Mouse (Mus musculus) right cerebral cortex, postnatal 25 days (tissue): ENCODE measurements at regions not wholly inside any gene's neighbourhood (a gene's known extent, or its start where the extent isn't known, plus 50 kb on each side); places are given as distances from the start of the nearest gene placed in this dataset.

Experiments
- DNase-seq: peaks from one replicate; pipeline ENCODE4 v3.0.0; 2022

DNA sequence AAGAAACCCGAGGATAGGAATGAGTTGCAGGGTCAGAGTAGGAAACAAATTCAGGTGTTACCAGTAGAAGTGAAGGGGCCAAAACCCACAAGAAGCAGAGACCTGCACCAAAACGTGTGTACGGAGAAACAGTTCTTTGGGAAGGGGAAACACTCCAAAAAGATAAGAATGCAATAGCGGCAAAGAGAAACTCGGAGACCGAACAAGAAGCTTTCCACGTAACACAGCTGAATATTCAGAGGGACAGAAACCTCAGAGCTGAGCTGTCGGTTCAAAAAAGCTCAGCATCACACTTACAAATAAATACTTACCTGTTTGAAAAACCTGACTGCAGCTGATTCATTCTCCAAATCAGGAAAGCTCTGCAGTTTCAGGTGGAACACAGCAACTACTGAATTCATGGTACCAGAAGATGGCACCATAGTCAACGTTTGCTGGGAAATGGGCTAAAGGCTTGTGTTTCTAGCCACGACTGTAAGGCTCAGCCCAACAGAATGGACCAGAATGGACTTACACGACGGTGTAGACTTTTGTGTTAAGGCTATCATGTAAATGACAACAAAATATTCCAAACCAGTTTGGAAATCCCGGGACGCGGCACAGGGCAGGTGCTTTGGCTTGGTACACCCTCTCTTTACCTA, 484.9 kb downstream of the Plcl1 start:
- peak; percentile 62 for DNase-seq

DNA sequence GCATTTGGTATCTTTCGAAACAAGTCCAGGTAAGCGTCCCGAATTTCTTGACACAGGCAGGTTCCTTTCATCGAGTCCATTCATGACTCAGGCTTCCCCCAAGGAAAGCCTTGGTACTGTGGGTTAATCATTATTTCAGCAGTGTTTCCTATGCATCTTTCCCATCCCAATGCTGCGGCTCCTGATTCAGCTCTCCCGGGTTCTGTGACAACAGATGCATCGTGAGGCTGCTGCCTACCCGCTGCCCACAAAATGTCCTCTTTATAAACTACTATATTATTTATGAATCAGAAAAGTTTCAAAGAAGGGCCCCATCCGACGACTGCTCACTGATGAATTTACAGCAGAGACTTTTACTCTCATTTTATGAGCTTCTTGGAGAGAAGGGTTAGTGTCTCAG, 486.2 kb downstream of the Plcl1 start:
- DNase-seq = no peak

DNA sequence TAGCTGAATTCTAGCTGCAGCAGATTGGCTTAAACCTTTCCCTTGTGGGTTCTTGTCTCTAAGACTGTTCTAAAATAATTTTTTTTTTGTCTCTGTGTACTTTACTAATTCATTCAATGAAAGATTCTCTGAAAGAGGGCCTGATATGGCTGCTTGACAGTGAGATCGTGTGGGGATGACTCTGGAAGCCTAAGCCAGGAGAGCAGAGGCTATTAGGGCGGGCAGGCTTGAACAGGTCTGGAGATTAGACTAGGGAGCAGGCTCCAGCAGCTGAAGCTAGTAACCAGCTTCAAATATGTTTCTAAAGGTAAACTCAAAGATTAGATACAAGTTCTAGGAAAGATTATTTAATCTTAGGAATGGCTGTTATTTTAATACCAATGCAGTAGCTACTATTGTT, 491.9 kb downstream of the Plcl1 start:
- no peak for DNase-seq

DNA sequence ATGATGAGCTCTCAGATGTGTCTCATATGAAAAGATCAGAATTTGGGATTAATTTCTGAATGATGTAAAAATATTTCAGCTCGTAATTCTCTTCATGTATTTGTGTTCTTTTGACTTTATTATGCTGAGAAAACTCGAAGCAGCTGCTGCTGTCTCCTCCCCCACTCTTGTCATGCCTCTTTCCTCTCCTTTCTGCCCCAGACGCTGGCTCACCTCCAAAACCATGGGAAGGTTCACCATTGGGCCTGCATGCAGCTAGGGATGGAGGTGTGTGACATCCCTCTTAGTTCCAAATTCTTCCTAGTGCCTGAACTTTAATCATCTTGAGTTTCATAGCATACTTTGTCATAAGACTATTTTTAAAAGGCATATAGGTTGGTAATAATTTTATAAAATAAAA, 492.3 kb downstream of the Plcl1 start:
- DNase-seq = no peak

DNA sequence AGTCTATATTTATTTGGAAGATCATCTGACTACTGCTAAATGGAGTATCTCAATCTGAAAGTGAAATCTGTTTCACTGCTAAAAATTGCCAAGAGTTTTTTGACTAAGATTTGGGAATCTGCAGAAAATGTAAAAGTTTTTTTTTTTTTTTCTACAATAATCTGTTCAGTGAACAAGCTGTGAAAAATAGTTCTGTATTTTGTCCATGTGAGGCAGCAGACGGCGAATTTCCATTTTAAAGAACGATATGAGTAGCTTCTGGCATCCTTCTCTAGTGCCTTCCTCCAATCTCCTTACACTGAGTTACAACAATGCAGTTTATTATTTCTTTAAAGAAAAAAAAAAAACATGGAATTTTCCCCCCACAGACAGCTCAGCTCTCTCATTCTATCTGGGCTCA, 494.3 kb downstream of the Plcl1 start:
- no peak for DNase-seq

DNA sequence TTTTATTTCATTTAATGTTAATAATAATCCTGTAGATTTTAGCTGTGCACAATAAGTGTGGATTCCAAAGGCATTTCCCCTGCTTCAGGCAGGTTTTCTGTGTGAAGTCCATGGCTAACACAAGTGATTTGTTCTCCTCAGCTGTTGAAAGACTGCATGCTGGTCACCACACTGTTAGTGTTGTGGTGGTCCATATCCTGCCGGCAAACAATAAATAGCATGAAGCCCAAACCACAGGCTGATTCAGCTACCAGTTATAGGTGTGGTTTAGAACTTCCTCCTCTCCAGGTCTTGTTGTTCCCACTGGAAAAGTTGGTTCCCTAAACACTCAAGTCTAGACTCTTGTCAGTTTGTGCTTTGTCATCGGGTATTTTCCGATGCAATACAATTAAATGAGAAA, 497.5 kb downstream of the Plcl1 start:
- no peak for DNase-seq

DNA sequence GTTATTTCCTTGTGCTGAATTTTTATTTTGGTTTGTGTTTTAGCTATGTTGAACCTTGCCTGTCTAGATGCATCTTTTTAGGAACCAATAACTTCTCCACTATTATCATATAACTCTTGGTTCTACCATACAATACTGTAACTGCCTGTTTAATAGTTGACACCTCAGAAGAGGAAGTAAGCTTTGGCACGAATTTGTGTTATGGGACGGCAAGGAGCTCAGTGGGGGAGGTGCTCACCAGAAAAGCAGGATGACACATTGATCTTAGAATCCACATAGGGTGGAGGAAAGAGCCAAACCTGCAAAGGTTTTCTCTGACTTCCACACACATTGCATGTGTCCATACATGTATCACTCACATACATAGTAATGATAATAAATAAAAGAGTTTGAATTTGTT, 498.9 kb downstream of the Plcl1 start:
- no peak for DNase-seq

DNA sequence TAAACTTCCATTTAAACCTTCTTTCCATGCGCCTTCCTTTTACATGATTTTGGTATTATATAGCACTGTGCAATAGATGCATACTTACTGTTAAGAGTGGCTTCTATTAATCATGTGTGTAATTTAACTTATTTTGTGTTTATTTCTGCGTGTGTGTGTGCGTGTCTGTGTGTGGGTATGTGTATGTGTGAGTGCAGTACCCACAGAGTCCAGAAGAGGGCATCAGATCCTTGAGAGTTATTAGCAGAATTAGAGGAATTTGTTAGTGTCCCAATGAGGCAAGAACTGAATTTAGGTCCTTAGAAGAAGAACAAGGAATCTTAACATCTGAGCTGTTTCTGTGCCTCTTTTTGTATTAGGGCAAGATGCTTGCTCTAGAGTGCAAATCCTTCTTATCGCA, 499.5 kb downstream of the Plcl1 start:
- no peak for DNase-seq

DNA sequence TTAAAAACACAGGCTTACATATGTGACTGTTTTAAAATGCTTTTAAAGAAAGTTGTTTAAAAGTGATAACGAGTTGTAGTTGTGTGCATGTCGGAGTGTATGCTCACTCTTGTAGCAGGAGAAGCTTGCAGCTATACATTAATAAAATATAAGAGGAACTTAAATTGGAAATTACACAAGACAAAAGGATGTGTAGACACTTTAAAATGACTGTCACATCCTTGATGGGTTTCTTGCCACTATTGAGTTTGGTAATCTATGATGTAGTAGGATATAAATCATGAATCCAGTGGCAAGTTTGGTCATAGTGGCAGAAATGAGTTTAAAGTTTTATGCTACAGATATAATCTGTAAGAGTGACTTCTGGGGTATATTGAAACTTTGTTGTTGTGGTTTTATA, 504.3 kb downstream of the Plcl1 start:
- no peak for DNase-seq

DNA sequence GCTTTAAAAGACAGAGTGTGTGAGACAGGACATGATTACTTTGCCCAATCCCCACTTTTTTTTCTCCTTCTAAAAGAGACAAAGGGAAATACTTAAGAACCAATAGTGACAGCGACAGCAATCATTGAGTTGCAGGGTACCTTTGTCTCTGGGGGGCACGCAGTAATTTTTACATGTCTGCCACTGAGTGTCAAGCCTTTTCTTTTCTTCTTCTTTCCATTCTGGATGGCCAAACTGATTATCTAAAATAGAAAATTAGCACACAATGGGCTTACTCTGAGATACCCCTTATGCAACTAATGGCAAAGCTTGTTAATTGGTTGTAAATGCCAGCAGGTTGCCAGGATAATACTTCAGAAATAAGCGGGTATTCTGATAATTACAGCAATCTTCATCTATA, 508.6 kb downstream of the Plcl1 start:
- no peak for DNase-seq

DNA sequence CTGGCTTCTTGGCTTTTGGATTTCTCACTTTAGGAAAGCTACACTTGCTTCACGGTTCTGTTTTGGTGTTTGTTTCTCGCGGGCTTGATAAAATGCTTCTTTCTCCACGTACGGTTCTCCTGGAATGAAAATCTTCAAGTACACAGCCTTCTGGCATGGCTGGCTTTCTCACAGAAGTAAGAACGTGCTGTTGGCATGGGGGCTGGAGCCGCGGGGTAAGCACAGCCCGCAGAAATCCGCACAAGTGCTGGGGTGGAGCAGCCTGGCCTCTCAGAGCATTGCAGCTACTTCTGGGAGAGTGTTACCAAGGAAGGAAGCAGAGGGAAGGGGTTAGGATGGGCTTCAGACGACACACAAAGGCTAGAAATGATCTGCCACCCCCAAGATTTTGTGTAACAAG, 510.2 kb downstream of the Plcl1 start:
- DNase-seq = peak; percentile 48

DNA sequence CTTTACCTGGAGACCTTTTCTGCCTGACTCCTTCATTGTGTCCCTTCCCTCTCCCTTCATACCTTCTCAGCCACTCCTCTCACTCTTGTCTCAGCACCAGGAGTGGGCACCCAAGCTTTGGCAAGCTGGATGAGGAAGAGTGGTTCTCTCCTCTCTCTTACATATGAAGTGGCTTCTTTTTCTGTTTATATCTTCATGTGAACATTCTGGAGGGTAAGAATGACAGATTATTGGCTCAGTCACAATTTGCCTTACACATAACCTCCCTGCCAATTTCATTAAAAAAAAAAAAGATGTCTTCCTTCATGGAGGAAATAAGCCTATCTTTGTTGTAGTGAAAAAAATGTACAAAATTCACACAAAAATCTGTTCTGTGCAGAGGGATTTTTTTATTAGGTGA, 513.8 kb downstream of the Plcl1 start:
- DNase-seq = no peak

DNA sequence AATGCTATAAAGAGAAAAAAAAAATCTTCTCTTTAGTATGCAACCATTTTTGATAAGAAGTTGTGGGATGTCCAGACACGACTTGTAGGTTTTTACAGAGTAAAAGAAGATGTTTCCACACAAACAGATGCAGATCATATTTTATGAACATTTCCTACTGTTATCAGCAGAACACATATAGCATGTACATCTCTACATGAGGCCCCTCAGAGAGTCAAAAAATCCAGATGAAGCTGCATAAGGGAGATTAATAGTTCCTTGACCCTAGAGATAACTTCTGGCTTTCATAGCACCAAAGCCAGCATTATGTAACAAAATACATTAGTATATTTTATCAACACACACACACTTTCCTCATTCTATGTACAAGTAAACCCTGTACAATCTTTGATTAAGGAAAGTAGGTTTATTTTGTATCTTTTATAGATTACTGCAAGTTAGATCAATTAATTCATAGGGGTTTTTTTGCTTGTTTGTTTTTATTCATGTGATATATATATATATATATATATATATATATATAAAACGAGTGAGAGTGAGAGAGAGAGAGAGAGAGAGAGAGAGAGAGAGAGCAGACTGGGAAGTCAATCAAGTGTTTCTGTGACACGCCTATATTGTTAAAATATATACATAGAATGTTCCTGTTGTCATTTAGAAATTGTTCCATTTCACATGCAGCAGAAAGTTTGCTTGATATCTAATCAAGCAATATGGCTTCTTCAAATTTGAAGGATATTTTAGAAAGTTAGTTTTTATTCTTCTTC, 541.2 kb downstream of the Plcl1 start:
- DNase-seq = no peak

DNA sequence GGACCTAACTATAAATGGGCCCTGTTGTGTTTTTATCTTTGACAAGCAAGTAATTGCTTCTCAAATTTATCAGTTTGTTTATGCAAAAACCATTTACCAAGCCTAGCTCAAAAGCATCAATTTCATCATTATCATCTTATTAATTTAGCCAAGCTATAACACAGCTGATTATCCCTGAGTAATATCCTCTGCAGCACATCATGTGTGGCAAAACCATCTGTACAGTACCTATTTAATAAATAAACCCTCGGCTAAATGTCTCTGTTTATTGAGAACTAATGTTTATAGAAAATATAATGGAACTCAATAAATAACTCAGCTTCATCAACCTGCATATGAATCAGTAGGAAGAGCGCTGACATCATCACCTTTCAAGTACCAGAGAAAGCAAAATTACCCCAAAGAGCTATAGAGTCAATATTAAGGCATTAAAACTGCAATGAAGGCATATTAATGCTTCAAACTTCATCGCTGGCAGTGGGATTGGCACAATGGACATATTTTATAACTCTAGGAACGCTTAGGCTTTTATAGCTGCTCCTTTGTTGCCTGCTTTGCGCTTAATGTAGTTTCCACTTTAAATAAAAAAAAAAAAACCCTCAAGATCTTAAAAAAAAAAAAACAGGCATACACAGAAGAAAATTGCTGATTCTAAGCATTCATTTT, 542.0 kb downstream of the Plcl1 start:
- no peak for DNase-seq

DNA sequence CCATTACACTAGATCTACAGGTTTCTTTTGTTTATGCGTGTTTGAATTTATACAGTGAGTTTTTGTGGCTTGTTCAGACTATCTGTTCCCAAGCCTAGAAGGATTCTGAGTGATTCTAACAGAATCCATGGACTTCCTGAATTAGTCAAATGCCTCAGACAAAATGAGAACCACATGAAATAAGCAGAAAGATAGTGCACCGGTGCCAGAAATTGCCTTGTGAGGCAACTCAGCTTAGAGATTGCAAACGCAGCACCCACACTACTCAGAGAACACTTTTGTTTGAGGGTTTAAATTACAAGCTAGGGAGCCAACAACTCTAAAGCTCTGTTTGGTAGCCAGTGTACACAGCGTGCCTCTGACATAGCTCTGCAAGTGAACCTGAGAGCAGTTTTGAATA, 543.9 kb downstream of the Plcl1 start:
- DNase-seq = no peak

DNA sequence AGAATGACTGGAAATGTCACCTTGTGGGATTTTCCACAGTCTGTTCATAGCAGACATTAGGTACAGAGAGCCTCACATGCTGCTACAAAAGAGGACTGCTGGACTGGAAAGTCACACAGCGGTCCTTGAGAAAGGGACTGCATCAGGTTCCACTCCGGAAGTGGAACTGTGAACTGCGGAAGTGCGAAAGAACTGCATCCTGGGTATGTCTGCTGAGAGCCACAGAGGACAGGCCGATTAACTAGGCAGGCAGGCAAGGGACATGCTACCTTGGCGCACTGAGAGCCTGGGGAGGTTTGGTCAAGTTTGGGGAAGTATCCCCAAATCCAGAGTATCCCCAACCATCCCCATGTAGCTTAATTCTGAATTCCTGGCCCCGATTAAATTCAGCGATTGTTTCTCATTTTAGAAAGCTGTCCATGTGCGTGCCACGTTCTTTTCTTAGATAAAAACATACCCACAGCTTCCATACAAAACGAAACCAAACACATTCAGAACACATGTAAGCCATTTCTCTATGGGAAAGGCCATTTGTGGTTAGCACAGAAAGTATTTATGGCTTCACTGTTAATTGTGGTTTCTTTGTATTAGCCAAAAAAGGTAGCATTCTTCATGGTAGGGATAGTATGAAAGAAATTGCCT, 552.2 kb downstream of the Plcl1 start:
- peak; percentile 26 for DNase-seq

DNA sequence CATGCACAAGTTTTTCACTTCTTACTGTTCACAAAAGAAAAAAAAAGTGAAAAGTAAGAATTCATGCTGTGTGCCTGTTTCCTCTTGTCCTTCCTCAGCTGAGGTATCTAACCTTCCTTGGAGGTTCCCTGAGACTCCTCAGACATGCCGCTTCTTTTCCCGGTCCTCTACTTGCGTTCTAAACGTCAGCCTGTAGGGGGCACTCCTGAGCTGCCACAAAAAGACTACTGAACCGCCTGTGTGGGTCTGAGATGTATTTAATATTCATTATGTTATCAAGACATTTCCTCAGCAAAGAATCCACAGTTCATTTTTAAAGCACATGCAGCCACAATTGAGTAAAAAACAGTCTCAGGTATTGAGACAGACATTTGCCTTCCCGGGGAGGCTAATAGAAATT, 554.6 kb downstream of the Plcl1 start:
- peak; percentile 81 for DNase-seq

DNA sequence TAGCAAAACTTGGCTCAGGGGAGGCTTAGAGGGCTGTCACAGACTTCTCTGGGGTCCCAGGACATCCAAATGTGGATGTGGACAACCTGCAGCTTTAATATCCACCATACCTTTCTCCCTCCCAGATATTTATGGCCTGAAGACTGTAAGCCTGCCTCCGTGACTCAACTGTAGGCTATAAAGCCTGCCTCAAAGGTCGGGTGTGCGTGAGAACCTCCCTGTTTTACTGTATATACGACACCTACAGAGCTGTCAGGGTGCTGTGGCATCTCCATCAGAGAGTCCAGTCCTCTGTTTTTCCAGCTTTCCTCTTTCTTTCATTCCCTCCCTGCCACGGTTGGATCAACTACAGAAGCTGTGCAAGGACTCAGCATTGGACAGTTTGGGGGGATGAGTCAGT, 558.1 kb downstream of the Plcl1 start:
- DNase-seq = no peak

DNA sequence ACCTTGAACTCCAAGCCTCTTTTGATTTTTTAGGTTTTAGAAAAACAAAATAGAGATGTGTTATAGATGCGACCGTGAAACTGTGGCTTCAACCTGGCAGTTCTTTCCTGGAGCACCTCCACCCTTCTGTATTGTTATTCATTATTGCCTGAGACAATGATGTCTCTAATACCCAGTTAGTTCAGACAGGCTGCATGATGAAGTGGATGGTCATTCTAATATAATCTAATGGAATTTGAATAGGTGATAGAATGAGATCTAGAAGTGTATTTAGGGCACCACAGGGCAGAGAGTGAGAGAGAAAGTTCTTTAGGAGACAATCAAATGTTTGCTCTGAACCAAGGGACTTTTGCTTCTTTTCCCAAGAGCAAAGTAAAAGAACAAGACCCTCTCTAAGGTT, 560.6 kb downstream of the Plcl1 start:
- DNase-seq = no peak

DNA sequence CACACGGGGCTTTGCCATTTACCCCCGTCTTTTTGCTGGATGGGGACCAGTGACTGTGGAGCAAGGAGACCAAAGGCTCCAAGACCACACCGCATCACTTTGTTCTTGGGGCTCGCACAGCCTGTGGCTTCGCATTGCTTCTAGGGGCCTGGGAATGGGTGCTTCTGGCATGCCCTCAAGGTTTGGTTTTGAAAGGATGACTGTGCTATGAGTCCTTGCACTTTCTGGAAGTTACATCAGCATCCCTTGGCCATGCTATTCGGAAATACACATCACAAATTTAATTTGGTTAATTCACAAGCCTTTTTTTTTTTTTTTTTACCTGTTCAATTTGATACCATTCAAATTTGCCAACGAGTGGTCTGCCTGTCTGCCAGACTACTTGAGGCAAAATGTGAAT, 562.1 kb downstream of the Plcl1 start:
- DNase-seq = no peak

DNA sequence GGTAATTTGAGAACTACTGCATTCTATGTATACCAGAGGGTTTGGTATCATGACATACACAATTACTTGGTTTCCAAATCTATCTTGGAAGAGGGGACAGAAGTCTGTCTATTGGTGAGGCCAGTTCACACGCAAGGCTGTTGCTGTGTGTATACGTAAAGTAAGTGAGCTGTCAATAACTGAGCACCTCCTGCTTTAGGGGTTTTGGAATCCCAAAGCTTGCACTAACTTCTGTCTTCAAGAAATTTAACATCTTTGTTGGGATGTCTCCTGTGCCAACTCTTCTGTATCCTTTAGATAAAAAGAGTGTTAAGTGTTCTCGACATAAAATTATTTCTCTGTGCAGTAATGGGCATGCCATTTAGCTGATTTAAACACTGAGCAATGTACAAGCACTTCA, 572.1 kb downstream of the Plcl1 start:
- DNase-seq = no peak

DNA sequence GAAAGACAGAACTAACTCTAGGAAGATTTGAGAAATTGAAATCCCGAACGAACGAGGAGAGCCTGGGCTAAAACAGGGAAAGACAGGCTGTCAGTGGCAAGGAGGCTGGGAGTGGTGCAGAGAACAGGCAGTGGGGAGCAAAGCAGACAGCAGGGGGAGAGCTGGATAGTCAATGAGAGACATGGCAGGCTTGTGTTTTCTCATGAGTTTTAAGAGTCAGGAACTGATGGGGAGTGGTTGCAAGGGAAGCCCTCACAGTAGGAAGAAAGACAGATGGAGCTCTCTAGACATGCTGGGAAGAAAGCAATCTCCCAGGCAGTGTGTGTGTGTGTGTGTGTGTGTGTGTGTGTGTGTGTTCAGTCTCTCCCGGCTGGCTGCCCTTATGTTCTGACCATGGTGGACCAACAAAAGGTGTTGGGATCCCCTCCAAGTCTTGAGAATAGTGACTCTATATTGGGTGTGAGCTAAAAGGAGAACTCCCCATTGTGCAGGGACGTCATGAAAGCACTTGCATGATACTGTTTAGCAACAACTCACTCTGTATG, 577.9 kb downstream of the Plcl1 start:
- DNase-seq = no peak

DNA sequence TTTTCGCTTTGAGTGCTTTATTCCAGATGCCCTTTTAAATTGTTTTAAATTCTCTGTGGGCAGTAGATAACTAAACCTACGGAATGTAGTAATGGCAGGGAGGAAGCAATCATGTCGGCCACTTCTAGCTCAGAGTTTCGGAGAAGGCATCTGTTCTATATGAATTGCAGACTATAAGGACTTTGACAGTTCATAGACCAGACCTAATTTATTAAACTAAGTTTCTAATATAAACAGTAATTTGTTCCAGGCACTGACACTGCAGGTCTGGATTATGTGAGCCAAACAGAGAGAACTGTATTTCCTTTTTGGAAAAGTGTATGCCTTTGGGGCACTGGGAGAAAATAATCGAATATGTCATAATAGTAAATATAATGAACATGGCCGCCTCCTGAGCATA, 591.4 kb downstream of the Plcl1 start:
- no peak for DNase-seq
